Mouse (Mus musculus) kidney, adult 2 months (tissue): ENCODE results near the gene Atg4b.

Experiments
- CTCF ChIP-seq: fragments of 200-500 bp; conservative IDR thresholded peaks from 2 replicates; pipeline ENCODE4 v1.5.1; 2011; ENCODE audit warnings: low read depth, mild to moderate bottlenecking, control low read depth, low read length, moderate library complexity, mixed read lengths; ENCODE audit not compliant: insufficient read depth, insufficient read length
- POLR2A ChIP-seq: fragments of 200-500 bp; IDR thresholded peaks from one replicate; pipeline ENCODE4 v1.6.1; 2011; ENCODE audit warnings: low read depth, low read length, control low read depth

DNA sequence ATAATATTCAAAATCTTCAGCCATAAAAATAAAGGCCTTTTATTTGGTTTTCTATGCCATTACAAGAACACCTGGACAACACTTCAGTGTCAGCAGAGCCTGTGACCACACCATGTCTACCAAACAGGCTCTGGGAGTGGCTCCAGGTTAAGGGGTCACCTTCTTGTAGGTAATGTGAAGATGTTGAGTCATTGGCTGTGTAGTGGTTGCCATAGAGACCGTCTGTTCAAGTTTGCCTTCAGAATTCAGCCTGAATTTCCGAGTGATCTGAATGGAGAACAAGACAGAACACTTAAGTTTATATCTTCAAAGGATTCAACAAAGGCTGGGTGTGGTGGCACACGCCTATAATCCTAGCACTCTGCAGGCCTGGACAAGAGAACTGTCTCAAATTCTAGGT is 45.9 kb upstream of the Atg4b start:
- TF ChIP-seq CTCF (no peak), POLR2A (no peak)
